Mouse (Mus musculus): ENCODE results near the gene Fam173a. TPM values are rescaled to one million over a fixed set of nuclear protein-coding genes. Genes with fewer than 3 reads are reported as not detected.
A peak's percentile ranks its signal among the peaks of the same experiment; 100 is the strongest.

Fam173a gene
- polyA plus RNA-seq, 1 experiment from 2014 or later: 116 TPM

DNA sequence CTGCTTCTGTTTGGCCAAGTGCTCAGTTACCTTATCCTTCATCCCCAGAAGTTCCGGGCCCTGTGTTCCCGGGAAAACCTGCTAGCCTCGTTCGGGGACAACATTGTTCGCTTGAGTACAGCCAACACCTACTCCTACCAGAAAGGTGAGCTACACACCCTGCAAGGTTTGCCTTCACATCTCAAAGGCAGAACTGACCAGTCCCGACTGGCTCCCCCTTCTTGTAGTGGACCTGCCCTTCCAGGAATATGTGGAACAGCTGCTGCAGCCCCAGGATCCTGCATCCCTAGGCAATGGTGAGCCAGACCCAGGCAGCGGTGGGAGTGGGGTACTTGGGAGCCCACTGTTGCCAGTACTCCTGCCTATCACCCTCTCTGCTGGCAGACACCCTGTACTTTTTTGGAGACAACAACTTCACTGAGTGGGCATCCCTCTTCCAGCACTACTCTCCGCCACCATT, 36.9 kb upstream of the Fam173a start:
- H3K4me3 ChIP-seq (ENCODE audit: low read depth, low read length): peak overlapping the region; percentile 52
- TF ChIP-seq CTCF (IDR thresholded peaks at IDR 0.05) (no peak), EP300 (IDR thresholded peaks at IDR 0.05) (no peak)
- DNase-seq (ENCODE audit: low spot score) (no peak), ATAC-seq (no peak)
- H3K36me3 ChIP-seq (ENCODE audit: insufficient read depth, low read length): 0 out of 2 replicates have a peak, but pooled peaks cover 11% of the 10 kb centered on the region
- peaks cover 35% of the 10 kb centered on the region for H3K4me1 ChIP-seq (ENCODE audit: insufficient read depth, low read depth, low read length)
- peak overlapping the region; percentile 86 for H3K27ac ChIP-seq (ENCODE audit: low read length)
- no peaks in the 10 kb centered on the region for H3K27me3 ChIP-seq (replicated peaks; ENCODE audit: insufficient read depth, low read length)
- peak overlapping the region; percentile 50 for H3K9ac ChIP-seq (replicated peaks; ENCODE audit: low read depth)
- no peaks in the 10 kb centered on the region for H3K9me3 ChIP-seq (ENCODE audit: low read length)
- 28% methylated on average over 8 of the region's 8 CpGs for WGBS
- peak overlapping the region; percentile 85 for H3K4me2 ChIP-seq (replicated peaks; ENCODE audit: low read depth, low read length)

DNA sequence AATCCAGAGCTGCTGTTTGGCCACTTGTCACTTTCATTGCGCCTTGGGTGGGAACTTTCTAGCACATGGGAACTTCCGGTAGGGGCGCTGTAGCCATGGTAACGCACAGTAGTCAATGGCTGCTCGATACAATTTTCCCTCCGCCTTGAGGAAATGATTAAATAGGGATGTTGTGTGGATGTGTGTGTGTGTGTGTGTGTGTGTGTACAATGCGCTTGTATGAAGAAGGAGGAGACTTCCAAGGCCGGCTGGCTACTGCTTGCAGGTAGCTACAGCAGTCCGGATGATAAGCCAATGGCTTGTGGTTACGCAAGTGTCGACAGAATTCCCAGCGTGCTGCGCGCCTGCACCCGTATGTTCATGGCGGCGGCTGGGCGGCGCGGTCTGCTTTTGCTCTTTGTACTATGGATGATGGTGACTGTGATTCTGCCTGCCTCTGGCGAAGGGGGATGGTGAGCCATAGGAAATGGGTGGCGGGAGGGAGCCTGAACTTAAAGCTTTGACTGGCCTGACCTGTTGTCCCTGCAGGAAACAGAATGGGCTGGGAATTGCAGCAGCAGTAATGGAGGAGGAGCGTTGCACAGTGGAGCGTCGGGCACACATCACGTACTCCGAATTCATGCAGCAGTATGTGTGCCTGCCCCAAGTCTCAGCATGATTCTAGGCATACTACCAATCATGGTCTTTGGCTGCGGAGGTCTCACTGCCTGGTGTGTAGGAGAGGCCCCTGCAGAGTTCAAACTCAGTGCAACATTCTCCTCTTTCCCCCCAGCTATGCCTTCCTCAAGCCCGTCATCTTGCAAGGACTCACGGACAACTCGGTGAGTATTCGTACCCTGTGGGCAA, 36.2 kb upstream of the Fam173a start, which contains the start of gene Jmjd8:
Gene Jmjd8, plus strand, starts transcription at position 156 of the 846 bp plus-strand sequence.
- H3K4me2 ChIP-seq (replicated peaks; ENCODE audit: low read depth, low read length): peak within 1 kb of the TSS; percentile 85
- H3K4me1 ChIP-seq (ENCODE audit: insufficient read depth, low read depth, low read length): peaks cover 35% of the 10 kb centered on the region
- 0 out of 2 replicates have a peak, but pooled peaks cover 11% of the 10 kb centered on the region for H3K36me3 ChIP-seq (ENCODE audit: insufficient read depth, low read length)
- peak within 1 kb of the TSS; percentile 50 for H3K9ac ChIP-seq (replicated peaks; ENCODE audit: low read depth)
- 1% methylated on average over 32 of the region's 32 CpGs for WGBS
- peak; percentile 87 for DNase-seq (ENCODE audit: low spot score)
- peak within 1 kb of the TSS; percentile 52 for H3K4me3 ChIP-seq (ENCODE audit: low read depth, low read length)
- no peaks in the 10 kb centered on the region for H3K27me3 ChIP-seq (replicated peaks; ENCODE audit: insufficient read depth, low read length)
- TF ChIP-seq EP300 (IDR thresholded peaks at IDR 0.05) (no peak), CTCF (IDR thresholded peaks at IDR 0.05) (peak; percentile 60)
- peak within 1 kb of the TSS; percentile 86 for H3K27ac ChIP-seq (ENCODE audit: low read length)
- no peaks in the 10 kb centered on the region for H3K9me3 ChIP-seq (ENCODE audit: low read length)
- ATAC-seq: peak; percentile 13

DNA sequence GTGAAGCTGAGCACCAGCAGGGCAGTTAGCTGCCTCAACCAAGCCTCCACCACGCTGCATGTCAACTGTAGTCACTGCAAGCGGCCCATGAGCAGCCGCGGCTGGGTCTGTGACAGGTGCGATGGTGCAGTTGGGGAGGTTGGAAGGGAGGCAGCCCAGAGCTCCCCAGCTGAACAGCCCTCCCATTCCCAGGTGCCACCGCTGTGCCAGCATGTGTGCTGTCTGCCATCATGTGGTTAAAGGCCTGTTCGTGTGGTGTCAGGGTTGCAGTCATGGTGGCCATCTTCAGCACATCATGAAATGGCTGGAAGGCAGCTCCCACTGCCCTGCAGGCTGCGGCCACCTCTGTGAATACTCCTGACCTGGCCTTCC, 35.5 kb upstream of the Fam173a start:
- no peak overlapping the region; the same call in 1 of the 2 replicates for H3K27ac ChIP-seq (ENCODE audit: low read length)
- 0 out of 2 replicates have a peak overlapping the region, but pooled peaks have one; percentile 8 for H3K9ac ChIP-seq (replicated peaks; ENCODE audit: low read depth)
- 72% methylated on average over 8 of the region's 8 CpGs for WGBS
- no peaks in the 10 kb centered on the region for H3K27me3 ChIP-seq (replicated peaks; ENCODE audit: insufficient read depth, low read length)
- no peaks in the 10 kb centered on the region for H3K9me3 ChIP-seq (ENCODE audit: low read length)
- no peak for ATAC-seq
- peak overlapping the region; percentile 85 for H3K4me2 ChIP-seq (replicated peaks; ENCODE audit: low read depth, low read length)
- no peak for TF ChIP-seq CTCF (IDR thresholded peaks at IDR 0.05)
- TF ChIP-seq EP300 (IDR thresholded peaks at IDR 0.05): no peak
- H3K4me1 ChIP-seq (ENCODE audit: insufficient read depth, low read depth, low read length): peaks cover 35% of the 10 kb centered on the region
- H3K4me3 ChIP-seq (ENCODE audit: low read depth, low read length): peak overlapping the region; percentile 52; the same call in 1 of the 2 replicates
- H3K36me3 ChIP-seq (ENCODE audit: insufficient read depth, low read length): 0 out of 2 replicates have a peak, but pooled peaks cover 11% of the 10 kb centered on the region
- no peak for DNase-seq (ENCODE audit: low spot score)

DNA sequence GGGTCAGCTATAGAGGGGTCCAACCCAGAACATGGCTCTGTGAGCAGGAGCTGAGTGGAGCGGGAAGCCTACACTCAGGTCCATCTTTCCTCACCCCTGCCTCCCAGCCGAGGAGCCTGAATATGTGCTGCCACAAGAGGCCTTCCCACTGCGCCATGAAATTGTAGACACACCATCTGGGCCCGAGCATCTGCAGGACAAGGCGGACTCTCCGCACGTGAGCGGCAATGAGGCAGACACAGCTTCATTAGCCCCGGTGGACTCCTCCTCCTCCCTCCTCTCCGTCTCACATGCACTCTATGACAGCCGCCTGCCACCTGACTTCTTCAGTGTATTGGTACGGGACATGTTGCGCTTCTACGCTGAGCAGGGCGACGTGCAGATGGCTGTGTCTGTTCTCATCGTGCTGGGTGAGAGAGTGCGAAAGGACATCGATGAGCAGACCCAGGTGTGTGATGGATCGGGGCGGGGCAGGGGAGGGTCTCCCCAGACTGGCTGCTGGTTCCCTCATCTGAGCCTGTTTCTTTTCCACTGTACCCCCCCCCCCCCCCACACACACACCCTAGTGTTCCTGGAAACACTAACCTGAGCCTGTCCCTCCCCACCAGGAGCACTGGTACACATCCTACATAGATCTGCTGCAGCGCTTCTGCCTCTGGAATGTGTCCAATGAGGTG, 35.0 kb upstream of the Fam173a start:
- Histone ChIP-seq H3K4me3 (ENCODE audit: low read depth, low read length) (no peak overlapping the region), H3K36me3 (ENCODE audit: insufficient read depth, low read length) (0 out of 2 replicates have a peak, but pooled peaks cover 11% of the 10 kb centered on the region), H3K9ac (replicated peaks; ENCODE audit: low read depth) (no peak overlapping the region), H3K27ac (ENCODE audit: low read length) (no peak overlapping the region; the same call in 1 of the 2 replicates), H3K27me3 (replicated peaks; ENCODE audit: insufficient read depth, low read length) (no peaks in the 10 kb centered on the region), H3K4me2 (replicated peaks; ENCODE audit: low read depth, low read length) (no peak overlapping the region), H3K9me3 (ENCODE audit: low read length) (no peaks in the 10 kb centered on the region), H3K4me1 (ENCODE audit: insufficient read depth, low read depth, low read length) (peaks cover 35% of the 10 kb centered on the region)
- ATAC-seq (no peak), DNase-seq (ENCODE audit: low spot score) (no peak)
- 90% methylated on average over 22 of the region's 22 CpGs for WGBS
- TF ChIP-seq EP300 (IDR thresholded peaks at IDR 0.05) (no peak), CTCF (IDR thresholded peaks at IDR 0.05) (no peak)

DNA sequence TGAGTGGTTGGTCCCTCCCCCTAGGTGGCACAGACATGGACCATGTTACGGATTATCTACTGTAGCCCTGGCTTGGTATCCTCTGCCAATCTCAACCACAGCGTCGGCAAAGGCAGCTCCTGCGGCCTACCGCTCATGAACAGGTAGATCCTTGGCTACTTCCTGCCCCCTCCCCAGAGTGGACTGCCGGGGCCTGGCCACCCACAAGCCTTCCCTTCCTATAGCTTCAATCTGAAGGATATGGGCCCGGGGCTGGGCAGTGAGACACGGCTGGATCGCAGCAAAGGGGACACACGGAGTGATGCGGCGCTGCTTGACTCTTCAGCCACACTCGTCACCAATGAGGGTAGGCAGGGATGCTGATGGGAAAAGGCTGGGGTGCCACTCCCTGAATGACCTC, 34.3 kb upstream of the Fam173a start:
- no peak for DNase-seq (ENCODE audit: low spot score)
- WGBS: 92% methylated on average over 13 of the region's 13 CpGs
- no peak overlapping the region for H3K27ac ChIP-seq (ENCODE audit: low read length)
- H3K4me1 ChIP-seq (ENCODE audit: insufficient read depth, low read depth, low read length): peaks cover 32% of the 10 kb centered on the region
- H3K27me3 ChIP-seq (replicated peaks; ENCODE audit: insufficient read depth, low read length): no peaks in the 10 kb centered on the region
- 0 out of 2 replicates have a peak, but pooled peaks cover 11% of the 10 kb centered on the region for H3K36me3 ChIP-seq (ENCODE audit: insufficient read depth, low read length)
- ATAC-seq: no peak
- H3K4me3 ChIP-seq (ENCODE audit: low read depth, low read length): no peak overlapping the region
- no peak overlapping the region for H3K9ac ChIP-seq (replicated peaks; ENCODE audit: low read depth)
- no peaks in the 10 kb centered on the region for H3K9me3 ChIP-seq (ENCODE audit: low read length)
- no peak for TF ChIP-seq EP300 (IDR thresholded peaks at IDR 0.05)
- no peak for TF ChIP-seq CTCF (IDR thresholded peaks at IDR 0.05)
- H3K4me2 ChIP-seq (replicated peaks; ENCODE audit: low read depth, low read length): no peak overlapping the region
